Mouse (Mus musculus) thymus, adult 2 months (tissue): ENCODE data around the gene Smn1.
"Not testable (repeated sequence)": the region's sequence is repeated elsewhere in the genome, so short reads cannot be mapped to it uniquely, and the experiment has no call there.

Experiments used
- CTCF ChIP-seq: fragments of 200-500 bp; IDR thresholded peaks from 2 replicates; pipeline ENCODE4 v1.5.1; 2012; ENCODE audit warnings: mild to moderate bottlenecking, control low read depth, low read length, moderate library complexity, borderline replicate concordance; ENCODE audit not compliant: control insufficient read depth, poor library complexity, insufficient read depth; ENCODE audit errors: extremely low read depth
- POLR2A ChIP-seq: fragments of 200-500 bp; IDR thresholded peaks from 2 replicates; pipeline ENCODE4 v1.6.1; 2012; ENCODE audit warnings: mild to moderate bottlenecking, low read length, control low read depth, moderate library complexity; ENCODE audit not compliant: control insufficient read depth, poor library complexity, insufficient read depth; ENCODE audit errors: extremely low read depth

DNA sequence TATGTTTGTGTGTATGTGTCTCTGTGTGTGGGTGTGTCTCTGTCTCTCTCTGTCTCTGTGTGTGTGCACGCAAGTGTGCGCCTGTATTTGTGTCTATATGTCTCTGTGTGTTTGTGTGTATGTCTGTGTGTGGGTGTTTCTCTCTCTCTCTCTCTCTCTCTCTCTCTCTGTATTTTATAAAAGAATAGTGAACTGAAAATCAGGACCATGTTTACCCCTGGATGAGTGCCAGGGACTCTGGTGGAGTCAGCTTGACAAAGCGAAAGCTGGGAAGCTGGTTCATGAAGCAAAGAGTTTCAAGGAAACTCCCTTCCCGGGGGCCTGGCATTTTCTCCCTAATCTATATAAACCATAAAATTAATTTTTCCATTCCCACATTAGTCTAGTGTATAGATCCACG lies 49.7 kb downstream of the Smn1 start:
- not testable (repeated sequence) for TF ChIP-seq CTCF, POLR2A
